Mouse (Mus musculus) liver, embryonic 16.5 days (tissue): ENCODE data around the gene Rtkn. TPM values are rescaled to one million over a fixed set of nuclear protein-coding genes. Genes with fewer than 3 reads are reported as not detected.
A peak's percentile ranks its signal among the peaks of the same experiment; 100 is the strongest.

Experiments
- ATAC-seq: fragments of 200-750 bp; cut with Nextera tagmentation; 2 replicates; pipeline ENCODE4 v1.8.0; 2017; ENCODE audit warnings: low read depth, mild to moderate bottlenecking, moderate number of reproducible peaks, moderate library complexity
- H3K27ac ChIP-seq: fragments of 300-500 bp; sonication (generic); 2 replicates; pipeline ENCODE4 v1.5.1; 2014; ENCODE audit warnings: mild to moderate bottlenecking, low read length
- H3K27me3 ChIP-seq: fragments of 300-500 bp; sonication (generic); 2 replicates; pipeline ENCODE4 v1.6.1; 2014; ENCODE audit warnings: low read depth, low read length, mixed read lengths; ENCODE audit not compliant: control insufficient read depth, insufficient read depth
- H3K36me3 ChIP-seq: fragments of 300-500 bp; sonication (generic); 2 replicates; pipeline ENCODE4 v1.6.1; 2014; ENCODE audit warnings: mild to moderate bottlenecking; ENCODE audit not compliant: control insufficient read depth, insufficient read depth
- H3K4me1 ChIP-seq: fragments of 300-500 bp; sonication (generic); 2 replicates; pipeline ENCODE4 v1.6.1; 2014; ENCODE audit warnings: low read depth, low read length, mixed read lengths; ENCODE audit not compliant: control insufficient read depth
- H3K4me2 ChIP-seq: fragments of 300-500 bp; sonication (generic); 2 replicates; pipeline ENCODE4 v1.6.1; 2014; ENCODE audit warnings: low read depth, low read length, mixed read lengths
- H3K4me3 ChIP-seq: fragments of 300-500 bp; sonication (generic); 2 replicates; pipeline ENCODE4 v1.5.1; 2014; ENCODE audit warnings: low read depth, mild to moderate bottlenecking, low read length
- H3K9ac ChIP-seq: fragments of 300-500 bp; sonication (generic); 2 replicates; pipeline ENCODE4 v1.6.1; 2014; ENCODE audit warnings: low read depth, low read length
- H3K9me3 ChIP-seq: fragments of 300-500 bp; sonication (generic); replicated peaks from 2 replicates; pipeline ENCODE4 v1.6.1; 2016; ENCODE audit warnings: low read length; ENCODE audit not compliant: control insufficient read depth
- WGBS: fragments of 180-500 bp; shearing (Covaris S2); extraction: QIAGEN DNeasy Blood & Tissue Kit; methylation state at CpG from one replicate; pipeline ENCODE4 v1.1.7; 2014; ENCODE audit not compliant: insufficient replicate concordance; 5-methylcytosine and 5-hydroxymethylcytosine counted together
- polyA plus RNA-seq: library from polyadenylated mRNA; unstranded; fragments of >200 nt; fragmentation: Nextera tagmentation; extraction: Ambion mirVana; gene quantifications from 2 replicates; pipeline ENCODE4 v1.2.1, GENCODE M21; 2015

Gene Rtkn
- polyA plus RNA-seq, 1 experiment from 2014 or later = 16.4 TPM

DNA sequence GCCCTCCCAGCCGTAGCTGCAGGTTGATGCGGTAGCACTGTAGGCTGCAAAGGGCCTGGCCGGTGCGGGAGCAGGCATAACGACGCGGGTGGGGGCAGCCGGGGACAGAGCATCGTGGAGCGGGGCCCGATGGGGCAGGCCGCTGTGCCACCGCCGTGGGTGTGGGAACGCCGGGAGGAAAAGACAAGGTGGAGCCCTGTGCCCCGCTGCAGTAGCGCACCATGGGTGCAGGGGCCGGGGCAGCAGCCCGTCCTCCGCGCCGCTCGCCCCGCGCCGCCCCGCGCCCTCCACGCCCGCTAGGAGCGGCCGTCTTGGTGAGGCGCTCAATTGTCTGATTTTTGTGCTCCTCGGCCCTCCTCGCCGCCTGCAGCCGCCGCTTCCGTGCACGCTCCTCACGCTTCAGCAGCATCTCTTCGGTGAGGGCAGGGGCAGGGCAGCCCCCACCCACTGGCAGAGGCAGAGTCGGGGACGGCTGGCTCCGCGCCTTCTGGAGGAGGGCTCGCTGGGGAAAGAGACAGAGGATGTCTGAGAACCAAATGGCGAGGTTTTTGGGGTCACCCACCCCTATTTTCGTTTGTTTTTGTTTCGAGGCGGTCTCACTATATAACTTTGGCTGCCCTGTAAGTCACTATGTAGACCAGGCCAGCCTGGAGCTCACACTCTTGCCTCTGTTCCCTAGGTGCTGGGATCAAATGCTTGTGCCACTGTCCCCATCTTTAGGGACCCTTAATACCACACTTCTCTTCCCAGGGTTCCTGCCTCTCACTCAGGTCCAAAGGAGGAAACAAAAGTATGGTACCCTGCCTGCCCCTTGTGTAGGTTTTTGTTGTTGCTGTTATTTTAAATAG lies 13.2 kb upstream of the Rtkn start:
- WGBS = 3% methylated on average over 45 of the region's 52 CpGs
- peak overlapping the region; percentile 91 for H3K9ac ChIP-seq
- no peaks in the 10 kb centered on the region for H3K9me3 ChIP-seq
- peaks cover 39% of the 10 kb centered on the region for H3K4me1 ChIP-seq
- H3K27ac ChIP-seq = peak overlapping the region; percentile 96
- H3K27me3 ChIP-seq = no peaks in the 10 kb centered on the region
- H3K36me3 ChIP-seq = peaks cover 8% of the 10 kb centered on the region; the same call in 1 of the 2 replicates
- peak; percentile 31 for ATAC-seq
- peak overlapping the region; percentile 99 for H3K4me2 ChIP-seq
- H3K4me3 ChIP-seq = peak overlapping the region; percentile 77

DNA sequence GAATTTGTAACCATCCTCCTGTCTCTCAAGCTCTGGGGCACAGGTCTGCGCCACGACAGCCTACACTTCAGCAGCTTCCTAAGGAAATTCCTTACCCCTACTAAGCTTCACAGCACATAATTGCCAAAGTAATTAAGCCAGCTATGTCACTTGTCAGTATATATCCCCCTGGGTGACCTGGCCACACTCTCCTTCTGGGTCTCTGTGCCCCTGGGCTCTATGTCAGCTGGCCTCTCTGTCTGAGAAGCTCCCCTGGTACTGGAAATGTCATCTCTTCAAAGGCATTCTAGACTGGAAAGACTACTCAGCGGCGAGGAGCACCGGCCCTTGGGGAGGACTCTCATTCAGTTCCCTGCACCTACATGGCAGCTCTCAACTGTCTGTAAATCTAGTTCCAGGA lies 12.3 kb upstream of the Rtkn start:
- H3K27ac ChIP-seq = no peak overlapping the region
- peaks cover 39% of the 10 kb centered on the region for H3K4me1 ChIP-seq
- H3K9ac ChIP-seq = no peak overlapping the region
- ATAC-seq = no peak
- H3K9me3 ChIP-seq = no peaks in the 10 kb centered on the region
- H3K36me3 ChIP-seq = peaks cover 5% of the 10 kb centered on the region; the same call in 1 of the 2 replicates
- no peak overlapping the region for H3K4me3 ChIP-seq
- WGBS = 87% methylated on average over 5 of the region's 5 CpGs
- H3K27me3 ChIP-seq = no peaks in the 10 kb centered on the region
- no peak overlapping the region for H3K4me2 ChIP-seq

DNA sequence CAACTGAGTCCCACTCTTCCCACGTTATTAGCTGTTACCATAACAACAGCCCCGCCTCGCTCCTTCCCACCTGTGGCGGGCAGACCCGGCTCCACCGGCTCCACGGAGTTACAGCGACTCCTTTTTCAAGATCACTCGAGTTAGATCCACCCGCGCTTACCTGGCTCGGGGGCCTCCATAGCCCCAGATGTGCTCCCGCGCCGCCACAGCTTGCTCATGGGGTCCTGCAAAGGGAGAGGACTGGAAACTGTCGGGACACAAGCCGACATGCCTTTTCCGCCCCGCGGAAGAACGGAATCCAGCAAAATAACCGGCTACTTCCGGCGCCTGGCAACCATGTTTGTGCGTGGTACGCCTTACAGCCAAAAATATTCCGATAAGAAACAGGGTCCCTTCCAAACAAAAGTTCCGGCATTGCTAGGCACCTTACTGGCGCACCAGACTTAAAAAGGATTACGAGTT lies 10.4 kb upstream of the Rtkn start:
- WGBS = under 1% methylated on average over 30 of the region's 30 CpGs
- Histone ChIP-seq H3K27me3 (no peaks in the 10 kb centered on the region), H3K4me3 (peak overlapping the region; percentile 81), H3K9me3 (no peaks in the 10 kb centered on the region), H3K9ac (peak overlapping the region; percentile 83), H3K4me1 (peaks cover 32% of the 10 kb centered on the region), H3K4me2 (peak overlapping the region; percentile 81), H3K36me3 (no peaks in the 10 kb centered on the region), H3K27ac (peak overlapping the region; percentile 85)
- peak; percentile 4; the same call in 1 of the 2 replicates for ATAC-seq

DNA sequence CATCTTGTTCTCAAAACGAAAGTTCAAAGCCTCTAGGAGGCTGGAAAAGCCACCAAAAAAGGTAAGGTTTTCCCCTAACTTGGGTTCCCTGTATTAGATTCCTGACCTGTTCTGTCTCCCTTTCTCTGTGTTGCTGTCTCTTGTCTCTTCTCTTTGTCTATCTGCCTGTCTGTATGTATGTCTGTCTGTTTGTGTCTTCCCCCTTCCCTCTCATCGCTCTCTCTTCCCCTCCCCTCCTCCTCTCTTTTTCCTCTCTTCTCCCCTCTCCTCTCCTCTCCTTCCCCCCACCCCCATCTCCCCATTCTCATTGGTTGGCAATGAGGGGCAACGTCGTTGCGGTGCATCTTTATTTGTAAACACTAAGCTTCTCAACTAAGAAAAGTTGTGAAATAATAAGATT lies 9.9 kb upstream of the Rtkn start, which contains the start of gene Ino80b:
Gene Ino80b (minus strand): TSS at position 101 of the 400 bp plus-strand sequence.
- H3K4me2 ChIP-seq = peak within 1 kb of the TSS; percentile 81
- 30% methylated on average over 5 of the region's 5 CpGs for WGBS
- H3K36me3 ChIP-seq = no peaks in the 10 kb centered on the region
- ATAC-seq = no peak
- H3K27ac ChIP-seq = peak within 1 kb of the TSS; percentile 85
- H3K4me1 ChIP-seq = peaks cover 28% of the 10 kb centered on the region
- no peaks in the 10 kb centered on the region for H3K9me3 ChIP-seq
- peak within 1 kb of the TSS; percentile 81 for H3K4me3 ChIP-seq
- H3K9ac ChIP-seq = peak within 1 kb of the TSS; percentile 83
- H3K27me3 ChIP-seq = no peaks in the 10 kb centered on the region

DNA sequence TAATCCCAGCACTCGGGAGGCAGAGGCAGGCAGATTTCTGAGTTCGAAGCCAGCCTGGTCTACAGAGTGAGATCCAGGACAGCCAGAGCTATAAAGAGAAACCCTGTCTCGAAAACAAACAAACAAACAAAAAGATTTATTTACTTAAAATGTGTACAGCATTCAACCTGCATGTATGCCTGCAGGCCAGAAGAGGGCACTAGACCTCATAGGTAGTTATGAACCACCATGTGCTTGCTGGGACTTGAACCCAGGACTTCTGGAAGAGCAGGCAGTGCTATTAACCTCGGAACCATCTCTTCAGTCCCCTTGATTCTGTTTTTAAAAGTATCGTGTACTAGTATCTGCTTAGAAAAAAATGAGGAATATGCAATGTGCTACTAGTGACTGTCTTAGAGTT lies 7.8 kb upstream of the Rtkn start:
- Histone ChIP-seq H3K4me1 (peaks cover 22% of the 10 kb centered on the region), H3K9me3 (no peaks in the 10 kb centered on the region), H3K9ac (no peak overlapping the region), H3K27me3 (no peaks in the 10 kb centered on the region), H3K36me3 (no peaks in the 10 kb centered on the region), H3K4me3 (no peak overlapping the region), H3K27ac (no peak overlapping the region), H3K4me2 (no peak overlapping the region)
- no peak for ATAC-seq
- 69% methylated on average over 5 of the region's 5 CpGs for WGBS

DNA sequence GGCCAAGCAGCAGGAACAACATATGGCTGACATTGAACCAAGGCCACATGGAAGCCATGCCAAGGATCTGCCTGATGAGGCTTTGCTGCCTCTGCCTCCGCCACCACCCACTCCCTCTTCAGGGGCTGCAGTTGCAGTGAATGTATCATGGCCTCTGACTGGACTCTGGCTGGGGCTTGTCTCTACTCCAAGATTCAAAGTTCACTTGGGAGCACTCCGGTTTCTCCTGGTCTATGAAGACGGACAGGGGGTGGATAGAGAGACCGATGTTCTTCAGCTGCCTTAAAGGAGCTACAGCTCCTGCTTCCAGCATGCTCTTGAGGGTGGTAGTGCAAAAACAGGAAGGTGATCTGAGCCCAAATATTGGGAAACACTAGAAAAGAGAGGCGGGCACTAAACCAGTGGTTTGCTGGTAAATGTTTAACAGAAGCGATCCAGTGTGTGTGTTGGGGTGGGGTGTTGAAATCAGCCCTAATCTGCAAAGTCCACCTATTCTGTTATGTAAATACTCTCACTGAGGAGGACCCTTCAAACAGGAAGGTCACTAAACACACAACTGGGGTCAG lies 3.7 kb upstream of the Rtkn start:
- ATAC-seq = peak; percentile 85
- H3K4me2 ChIP-seq = peak overlapping the region; percentile 31; the same call in 1 of the 2 replicates

DNA sequence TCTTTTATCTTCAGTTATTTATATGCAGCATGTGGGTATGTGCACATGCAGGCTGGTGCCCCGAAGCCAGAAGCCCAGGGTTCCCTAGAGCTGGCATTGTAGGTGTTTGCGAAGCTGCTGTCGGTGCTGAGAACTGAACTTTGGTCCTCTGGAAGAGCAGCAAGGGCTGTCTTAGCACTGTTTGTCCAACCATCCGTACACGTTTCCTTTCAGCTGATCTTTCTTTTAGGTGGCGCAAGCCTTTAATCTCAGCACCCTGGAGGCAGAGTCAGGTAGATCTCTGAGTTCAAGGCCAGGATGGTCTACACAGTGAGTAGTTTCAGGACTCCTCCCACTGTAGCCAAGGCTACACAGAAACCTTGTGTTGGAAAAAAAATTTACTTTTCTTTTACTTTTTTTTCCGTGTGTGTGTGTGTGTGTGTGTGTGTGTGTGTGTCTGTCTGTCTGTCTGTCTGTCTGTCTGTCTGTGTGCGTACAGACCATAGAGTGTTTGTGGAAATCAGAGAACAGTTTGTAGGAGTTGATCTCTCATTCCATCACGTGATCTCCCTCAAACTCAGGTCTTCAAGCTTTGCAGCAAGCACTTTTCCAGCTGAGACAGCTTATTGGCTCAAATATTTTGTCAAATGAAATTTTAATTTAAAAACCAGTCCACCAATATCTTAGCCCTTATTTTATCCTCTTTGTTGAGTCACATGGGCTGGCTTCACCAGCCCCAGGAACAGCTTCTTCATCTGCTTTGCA lies 2.9 kb upstream of the Rtkn start:
- Histone ChIP-seq H3K9me3 (no peaks in the 10 kb centered on the region), H3K4me1 (peaks cover 19% of the 10 kb centered on the region), H3K36me3 (no peaks in the 10 kb centered on the region), H3K4me3 (no peak overlapping the region), H3K27me3 (peaks cover 23% of the 10 kb centered on the region), H3K27ac (peak overlapping the region; percentile 85), H3K4me2 (no peak overlapping the region), H3K9ac (no peak overlapping the region)
- peak; percentile 38 for ATAC-seq
- 63% methylated on average over 9 of the region's 9 CpGs for WGBS

More for the DNA sequence above, 3.7 kb upstream of the Rtkn start:
- Histone ChIP-seq H3K9ac (0 out of 2 replicates have a peak overlapping the region, but pooled peaks have one; percentile 12), H3K36me3 (no peaks in the 10 kb centered on the region), H3K27me3 (peaks cover 15% of the 10 kb centered on the region), H3K9me3 (no peaks in the 10 kb centered on the region), H3K4me1 (peaks cover 19% of the 10 kb centered on the region), H3K27ac (peak overlapping the region; percentile 85), H3K4me3 (no peak overlapping the region)
- 36% methylated on average over 6 of the region's 6 CpGs for WGBS

DNA sequence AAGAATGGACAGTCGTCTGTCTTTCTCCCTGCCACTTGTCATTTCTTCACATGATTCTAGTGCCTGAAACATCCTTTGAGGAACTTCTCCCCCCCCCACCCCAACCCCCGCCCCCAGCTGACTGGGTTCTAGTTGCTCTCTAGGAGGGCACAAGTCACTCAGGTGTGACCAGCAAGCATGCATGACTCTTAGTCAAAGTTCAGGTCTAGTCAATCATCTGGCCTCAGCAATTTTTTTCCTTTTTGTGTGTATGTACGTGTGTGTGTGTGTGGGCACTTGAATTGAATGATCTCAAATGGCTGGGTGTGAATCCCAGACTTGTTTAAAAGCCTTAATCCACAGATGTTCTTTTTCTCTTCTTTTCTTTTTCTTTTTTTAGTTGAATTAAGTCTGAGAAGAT lies 1.0 kb upstream of the Rtkn start:
- 41% methylated on average over 3 of the region's 3 CpGs for WGBS
- Histone ChIP-seq H3K27me3 (peaks cover 29% of the 10 kb centered on the region), H3K9me3 (no peaks in the 10 kb centered on the region), H3K4me3 (no peak overlapping the region), H3K36me3 (no peaks in the 10 kb centered on the region), H3K4me2 (no peak overlapping the region), H3K27ac (no peak overlapping the region), H3K9ac (no peak overlapping the region), H3K4me1 (peaks cover 30% of the 10 kb centered on the region)
- no peak for ATAC-seq
